Mouse (Mus musculus) CD4-positive, CD25-positive, alpha-beta regulatory T cell, adult 2 months (primary cell): ENCODE measurements at regions not wholly inside any gene's neighbourhood (a gene's known extent, or its start where the extent isn't known, plus 50 kb on each side); places are given as distances from the start of the nearest gene placed in this dataset.
A peak's percentile ranks its signal among the peaks of the same experiment; 100 is the strongest.

Experiments
- DNase-seq: peaks from one replicate; pipeline ENCODE4 v3.0.0-alpha.2; 2012; ENCODE audit warnings: low read depth, low spot score

DNA sequence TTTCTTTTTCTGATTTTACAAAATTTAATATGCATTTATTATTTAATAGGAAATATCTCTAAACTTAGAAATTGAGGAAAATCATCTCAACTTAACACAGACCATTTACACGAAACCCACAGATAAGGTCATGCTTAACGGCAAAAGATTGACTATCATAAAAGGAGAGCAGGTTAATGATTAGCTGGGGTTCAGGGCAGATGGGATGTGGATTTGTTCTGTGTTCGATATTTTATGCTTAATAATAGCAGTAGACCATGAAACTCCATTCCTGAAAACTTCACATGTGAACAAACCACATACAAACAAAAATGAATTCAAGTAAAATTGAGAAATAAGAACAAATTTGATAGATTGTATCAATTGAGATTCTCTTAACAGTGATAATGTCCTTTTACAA, 160.4 kb upstream of the Serp2 start:
- no peak for DNase-seq

DNA sequence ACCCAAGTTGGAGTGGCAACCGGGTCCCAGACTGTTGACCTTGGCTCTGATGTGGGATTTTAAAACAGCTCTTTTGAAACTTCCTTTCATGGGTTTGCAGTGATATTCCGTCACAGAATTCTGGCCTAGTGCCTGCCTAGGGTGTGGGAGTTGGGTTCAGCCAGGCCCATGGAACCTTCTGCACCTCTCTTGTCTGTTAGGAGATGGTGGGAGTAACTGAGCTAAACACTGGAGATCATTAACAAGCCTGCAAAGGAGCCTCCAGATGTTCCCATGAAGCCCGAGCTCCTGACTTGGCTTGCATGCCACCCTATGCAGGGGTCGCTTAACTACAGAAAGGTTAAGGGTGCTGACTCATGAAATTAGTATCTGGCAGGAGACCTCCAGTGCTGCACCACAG, 158.0 kb upstream of the Serp2 start:
- DNase-seq: no peak

DNA sequence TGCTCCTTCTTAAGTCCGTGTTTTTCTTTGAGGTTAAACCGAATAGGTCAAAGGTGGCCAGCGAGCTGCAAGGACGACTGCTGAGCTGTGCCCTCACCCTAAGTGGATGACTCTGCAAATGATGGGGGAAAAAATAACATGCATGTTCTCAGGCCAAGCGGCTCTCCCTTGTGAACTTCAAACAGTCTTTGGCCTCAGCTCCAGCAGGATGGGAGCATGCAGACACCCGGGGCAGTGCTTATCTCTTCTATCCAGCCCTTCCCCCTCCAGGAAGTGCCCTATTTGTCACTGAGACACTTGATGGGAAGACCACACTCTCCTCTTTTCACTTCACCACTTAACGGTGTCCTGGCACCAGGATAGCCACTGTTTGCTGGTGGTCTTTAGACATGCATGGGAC, 157.3 kb upstream of the Serp2 start:
- DNase-seq: no peak

DNA sequence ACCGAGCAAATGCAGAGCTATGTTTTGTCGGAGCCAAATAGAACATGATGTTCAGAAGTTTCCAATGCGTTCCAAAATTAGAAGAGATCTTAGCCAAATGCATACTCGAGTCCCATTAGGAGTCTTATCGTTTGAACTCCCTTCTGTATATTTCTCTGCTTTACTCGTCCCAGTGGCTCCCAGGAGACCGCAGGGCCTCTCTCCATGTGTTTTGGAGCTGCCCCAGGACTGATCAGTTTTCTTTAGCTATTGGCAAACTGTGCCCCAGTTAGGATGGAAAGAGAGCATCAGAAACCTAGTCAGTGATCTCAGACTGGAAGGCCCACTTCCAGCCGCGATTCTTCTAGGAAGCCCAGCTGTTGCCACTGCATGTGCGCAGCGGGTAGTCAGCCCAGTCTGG, 152.0 kb upstream of the Serp2 start:
- DNase-seq: no peak

DNA sequence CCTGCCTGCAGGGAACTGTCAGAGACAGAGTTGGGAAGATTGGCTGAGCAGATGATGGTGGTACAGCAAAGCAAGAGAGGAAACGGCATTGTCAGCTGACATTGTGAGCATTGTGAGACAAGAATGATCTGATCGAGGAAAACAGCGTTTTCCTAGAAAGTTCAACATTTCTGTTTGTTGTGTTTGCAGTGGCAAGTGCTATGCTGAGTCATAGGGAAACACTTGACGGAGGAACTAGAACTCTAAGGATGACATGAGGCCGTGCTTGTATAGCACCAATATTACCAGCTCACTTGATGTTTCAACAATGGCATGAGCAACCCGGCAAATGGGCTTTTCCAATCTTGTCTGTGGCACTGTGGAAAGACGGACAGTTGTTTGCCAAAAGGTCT, 146.7 kb upstream of the Serp2 start:
- no peak for DNase-seq

DNA sequence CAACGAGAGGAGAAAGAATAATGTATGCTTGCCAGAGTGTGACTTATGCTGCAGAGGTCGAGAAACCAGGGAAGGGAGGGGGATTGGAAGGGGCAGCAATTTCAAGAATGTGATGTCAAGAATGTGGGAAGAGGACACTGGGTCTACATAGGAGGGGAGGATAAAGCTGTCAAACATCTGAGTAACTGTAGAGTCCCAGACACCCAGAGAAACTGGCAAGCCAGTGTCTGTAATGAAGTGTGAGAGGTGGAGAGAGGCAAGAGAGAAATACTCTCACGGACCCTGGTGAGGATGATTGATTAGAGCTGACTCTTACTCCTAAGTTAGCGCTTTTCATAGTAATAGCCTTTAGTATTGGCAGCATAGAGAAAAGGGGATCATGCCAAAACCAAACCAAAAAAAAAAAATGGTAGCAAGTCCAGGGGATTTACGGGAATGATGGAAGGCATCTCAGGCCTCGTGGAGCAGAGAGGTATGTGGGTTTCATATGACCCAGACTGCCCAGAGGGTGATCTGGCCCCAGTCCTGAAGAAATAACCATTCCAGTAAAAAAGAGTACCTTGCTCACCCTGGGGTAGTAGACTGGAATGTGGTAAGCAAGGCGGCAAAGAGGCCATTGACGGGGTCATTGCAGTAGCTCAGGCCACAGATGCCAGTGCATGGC, 146.2 kb upstream of the Serp2 start:
- no peak for DNase-seq

DNA sequence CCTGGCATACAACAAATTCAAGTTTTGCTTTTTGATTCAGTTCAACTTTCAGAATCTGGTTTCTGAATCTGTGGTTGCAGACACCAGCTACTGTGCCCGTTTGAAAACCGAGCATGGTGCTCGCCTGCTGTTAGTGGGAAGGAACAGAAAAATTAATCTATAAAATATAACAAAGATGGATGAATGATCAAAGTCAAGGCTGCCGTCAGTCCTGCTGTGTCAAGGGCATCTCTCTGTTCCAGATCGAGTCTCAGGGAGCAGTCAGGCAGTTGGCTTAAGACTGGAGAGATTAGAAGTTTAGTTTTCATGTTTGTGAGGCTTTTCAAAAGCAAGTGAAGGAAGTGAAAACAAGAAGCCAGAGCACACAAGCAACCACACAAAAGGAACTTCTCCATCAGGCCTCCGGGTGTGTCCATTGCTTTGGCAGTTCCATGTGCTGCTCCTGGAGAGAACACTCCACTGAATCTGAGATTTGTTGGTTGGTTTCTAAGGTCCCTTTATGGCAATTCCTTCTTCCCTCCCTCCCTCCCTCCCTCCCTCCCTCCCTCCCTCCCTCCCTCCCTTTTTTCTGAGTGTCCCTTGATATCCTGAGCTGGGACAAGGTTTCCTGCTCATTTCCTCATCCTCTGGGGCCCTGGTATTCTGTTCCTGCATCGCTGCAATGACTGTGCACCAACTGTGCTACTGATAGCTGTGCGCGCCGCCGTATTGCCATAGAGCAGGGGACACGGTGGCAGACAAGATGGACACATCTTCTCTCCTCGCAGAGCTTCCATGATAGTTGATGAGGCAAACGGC, 145.4 kb upstream of the Serp2 start:
- no peak for DNase-seq

DNA sequence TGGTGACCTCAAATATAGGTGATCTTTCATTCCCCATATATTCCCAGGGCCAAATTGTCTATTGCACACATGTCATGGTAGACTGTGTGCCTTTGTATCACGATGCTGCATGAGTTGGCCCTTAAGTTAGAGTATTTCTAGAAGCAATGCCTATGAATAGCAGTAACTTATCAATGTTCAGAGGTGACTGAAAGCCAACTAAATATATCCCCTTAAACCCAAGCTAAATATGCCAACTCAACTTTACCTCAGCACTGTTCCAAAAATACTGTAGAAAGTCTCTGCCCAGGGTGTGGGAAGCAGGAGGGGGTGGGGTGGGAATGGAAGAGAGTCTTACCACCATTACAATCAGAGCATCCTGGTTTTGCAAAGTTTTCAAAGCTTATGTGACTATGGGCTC, 144.6 kb upstream of the Serp2 start:
- no peak for DNase-seq

DNA sequence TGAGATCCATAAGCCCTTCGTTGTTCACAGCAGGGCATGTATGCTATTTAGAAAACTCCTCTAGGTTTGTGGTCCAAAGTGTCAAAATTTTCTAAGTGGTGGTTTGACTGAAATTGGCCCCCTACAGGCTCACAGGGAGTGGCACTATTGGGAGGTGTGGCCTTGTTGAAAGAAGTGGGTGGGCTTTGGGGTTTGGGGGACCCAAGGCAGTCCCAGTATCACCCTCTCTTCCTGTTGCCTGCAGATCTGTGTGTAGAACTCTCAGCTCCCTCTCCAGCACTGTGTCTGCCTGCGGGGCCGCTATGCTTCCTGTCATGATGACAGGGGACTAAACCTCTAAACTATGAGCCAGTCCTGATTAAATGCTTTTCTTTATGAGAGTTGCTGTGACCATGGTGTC, 144.1 kb upstream of the Serp2 start:
- no peak for DNase-seq

DNA sequence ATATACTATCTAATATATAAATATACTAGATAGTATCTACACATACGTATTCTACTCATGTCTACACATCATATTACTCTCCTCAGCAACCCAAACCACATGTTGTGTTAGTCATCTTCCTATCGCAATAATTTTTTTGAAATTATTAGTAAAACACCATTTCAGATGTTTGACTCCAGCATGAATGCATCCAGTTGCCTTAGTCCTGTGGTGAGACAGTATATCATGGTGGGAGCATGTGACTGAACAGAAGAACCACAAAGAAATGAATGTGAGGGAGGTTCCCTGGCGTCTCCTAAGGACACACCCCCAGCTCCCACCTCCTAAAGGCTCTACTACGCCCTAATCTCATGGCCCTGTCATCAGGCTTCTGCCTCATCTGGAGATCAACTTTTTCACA, 143.5 kb upstream of the Serp2 start:
- no peak for DNase-seq

DNA sequence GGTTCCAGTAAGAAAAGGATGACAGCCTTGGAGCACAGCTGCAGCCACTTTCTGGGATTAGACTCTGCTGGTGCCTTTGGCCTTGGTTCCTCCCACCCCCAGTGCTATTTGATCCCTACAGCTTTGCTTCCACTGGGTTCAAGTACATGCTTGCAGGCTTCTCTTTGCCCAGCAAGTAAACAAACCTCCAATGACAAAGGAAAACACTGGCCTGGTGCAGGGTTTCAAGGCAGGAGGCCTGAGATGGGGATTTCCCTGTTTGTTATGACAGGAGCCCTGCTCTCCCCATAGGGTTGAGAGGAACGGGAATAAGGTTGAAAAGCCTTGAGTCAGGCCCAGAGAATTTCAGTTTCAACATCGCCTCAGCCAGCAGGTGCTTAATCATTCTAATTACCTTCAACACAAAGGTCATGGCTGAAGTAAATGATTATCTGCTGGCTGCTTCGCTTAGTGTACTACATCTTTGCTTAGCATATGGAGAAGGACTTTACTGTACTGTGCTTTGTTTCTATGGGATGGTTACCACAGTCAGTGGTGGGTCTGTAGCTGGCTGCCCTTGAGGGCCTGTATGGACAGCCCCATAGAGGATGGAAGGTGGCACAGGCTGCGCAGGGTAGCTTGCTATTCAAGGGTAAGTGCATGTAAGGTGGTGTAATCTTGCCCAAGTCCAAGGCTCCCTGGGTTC, 142.2 kb upstream of the Serp2 start:
- DNase-seq: no peak

DNA sequence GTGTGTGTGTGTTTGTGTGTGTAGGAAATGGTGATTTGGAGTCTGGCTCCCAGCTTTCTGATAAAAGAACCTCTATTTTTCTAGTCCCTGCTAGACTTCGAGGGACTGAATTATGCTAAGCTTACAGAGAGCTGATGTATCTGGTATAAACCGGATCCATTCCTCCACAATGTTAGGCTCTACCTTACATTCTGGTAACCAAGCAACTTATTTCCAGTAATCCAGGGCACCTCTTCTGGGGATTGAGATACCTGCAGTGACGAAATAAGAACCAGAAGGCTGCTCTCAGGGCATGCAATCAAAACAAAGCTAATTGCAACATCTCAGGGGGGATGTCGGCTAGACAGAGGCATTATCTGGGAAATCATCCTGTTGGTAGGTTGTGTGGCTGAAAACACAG, 140.0 kb upstream of the Serp2 start:
- DNase-seq: no peak

DNA sequence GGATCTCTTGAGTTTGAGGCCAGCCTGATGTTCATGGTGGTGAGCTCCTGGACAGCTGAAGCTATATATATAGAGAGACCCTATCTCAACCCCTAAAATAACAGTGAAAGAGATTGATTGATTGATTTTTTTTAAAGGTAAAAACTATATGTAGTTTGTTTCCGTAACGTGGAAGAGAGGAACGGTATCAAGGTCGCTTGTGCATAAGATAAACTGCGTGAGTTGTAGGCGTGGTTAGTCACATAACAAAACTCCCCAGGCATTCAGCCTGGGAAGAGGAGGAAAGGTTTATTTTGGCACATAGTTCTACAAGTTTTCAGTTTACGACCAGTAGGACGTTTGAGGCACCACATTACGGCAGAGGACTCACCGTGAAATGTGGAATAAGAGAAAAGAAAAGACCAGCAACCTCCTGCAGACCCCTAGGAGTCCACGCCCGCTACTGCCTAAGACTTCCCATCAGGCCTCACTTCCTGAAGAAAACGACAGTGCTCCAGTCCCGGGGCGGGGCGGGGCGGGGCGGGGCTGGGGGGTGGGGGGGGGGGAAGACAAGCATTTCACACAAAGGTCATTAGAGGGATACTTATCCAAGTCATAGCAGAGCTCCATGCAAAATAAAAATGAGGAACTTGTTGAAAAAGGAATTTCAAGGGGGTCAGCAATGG, 139.1 kb upstream of the Serp2 start:
- DNase-seq: no peak

DNA sequence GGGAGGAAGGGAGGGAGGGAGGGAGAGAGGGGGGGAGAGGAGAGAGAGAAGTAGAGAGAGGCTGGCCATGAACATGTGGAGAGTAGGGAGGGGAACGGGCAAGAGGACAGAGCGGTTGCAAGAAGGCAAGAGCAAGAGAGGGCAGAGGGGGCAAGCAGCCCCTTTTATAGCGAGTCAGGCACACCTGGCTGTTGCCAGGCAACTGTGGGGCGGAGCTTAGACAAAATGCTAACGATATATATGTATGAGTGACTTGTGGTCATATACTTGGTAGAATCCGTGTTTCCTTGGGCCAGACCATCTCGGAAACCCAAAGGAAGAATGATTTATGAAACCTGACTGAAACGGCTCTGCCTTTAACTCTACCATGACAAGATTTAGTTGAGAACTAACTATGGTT, 138.2 kb upstream of the Serp2 start:
- no peak for DNase-seq

DNA sequence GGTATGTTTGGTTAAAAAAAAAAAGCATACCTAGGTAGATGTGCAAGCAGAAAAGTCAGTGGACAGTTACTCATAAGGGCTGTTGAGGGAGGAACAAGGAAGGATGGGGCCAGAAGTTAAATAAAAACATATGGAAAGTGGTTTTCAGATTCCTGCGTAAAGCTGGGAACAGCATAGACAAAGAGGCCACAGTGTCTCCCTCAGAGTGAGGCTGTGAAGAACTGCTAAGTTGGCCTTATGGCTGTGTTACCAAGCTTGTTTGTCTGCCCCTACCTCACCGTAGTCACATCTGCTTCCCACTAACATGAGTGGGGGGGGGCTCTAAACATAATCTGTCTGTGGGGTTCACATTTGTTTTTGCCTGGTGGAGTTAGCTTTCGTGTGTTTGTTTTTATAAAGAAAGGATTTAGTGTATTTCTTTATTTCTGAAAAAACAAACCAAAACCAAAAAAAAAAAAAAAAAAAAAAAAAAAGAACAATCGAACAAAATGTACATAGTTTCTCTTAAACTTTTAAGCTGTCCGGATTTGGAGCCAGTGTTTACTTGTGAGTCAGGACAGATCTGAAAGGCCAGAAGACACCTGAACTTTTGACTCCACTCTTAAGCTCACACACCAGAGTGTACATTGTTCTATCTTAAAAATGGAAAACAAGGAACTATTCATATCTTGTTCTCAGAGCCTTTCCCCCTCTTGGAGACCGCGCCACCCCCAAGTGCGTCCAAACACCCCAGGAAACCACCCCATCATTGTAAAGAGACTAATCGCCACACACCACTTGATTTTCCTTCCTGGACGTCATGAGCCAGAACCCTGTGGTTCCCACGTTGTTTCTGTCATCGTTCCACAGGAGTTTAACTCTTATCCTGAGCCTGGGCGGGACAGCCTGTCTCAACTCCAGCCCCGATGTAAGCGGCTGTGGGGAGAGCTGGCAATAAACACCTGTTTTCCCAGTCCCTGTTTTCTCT, 136.9 kb upstream of the Serp2 start:
- no peak for DNase-seq

DNA sequence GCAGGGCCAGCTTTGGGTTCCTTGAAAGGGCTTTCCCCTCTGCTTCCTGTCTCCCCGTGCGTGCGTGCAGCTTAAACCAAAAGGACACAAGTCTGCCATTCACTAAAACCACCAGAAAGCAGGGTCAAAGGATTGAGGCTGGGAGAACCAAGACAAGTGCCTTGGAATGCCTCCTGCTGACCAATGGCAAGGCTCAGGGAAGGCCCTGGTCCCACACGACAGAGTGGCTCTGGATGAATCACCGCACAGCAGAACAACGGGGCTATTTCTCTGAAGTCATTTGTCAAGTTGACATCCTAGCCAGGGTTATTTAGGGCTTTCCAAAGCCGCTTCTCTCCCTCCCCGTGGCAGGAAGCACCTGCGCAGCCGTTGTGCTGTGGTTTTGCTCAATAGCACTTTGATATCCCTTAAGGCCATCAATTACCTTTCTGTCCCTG, 131.3 kb upstream of the Serp2 start:
- DNase-seq: peak; percentile 30

DNA sequence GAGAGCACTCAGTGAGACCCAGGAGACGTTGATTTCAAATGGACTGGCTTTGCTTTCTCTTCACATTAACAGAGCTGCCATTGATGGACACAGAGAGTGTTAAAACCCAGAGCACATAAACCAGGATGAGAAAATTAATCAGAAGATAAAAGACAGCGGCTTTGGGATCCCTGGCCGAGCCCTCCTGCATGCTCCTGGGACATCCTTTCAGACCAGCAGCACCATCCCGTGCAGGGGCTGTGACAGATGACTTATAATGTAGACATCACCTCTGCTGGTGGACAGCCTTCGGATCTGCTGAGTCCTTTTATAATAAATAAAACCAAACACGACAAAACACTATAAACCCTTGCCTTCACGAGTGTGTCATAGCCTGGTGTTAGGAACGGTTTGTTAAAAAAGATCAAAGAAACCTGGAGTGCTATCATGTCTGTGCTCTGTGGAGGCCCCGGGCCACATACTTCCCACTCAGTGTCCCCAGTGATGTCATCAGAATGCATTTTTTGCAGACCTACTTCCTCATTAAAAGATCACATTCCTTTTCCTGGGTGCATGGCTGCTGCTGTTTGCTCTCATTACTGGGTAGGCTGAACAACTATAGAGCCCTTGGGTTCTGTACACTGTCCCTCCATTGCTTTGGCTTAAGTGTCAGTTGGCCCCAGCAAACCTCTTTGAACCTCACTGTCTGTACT, 130.2 kb upstream of the Serp2 start:
- DNase-seq: no peak

DNA sequence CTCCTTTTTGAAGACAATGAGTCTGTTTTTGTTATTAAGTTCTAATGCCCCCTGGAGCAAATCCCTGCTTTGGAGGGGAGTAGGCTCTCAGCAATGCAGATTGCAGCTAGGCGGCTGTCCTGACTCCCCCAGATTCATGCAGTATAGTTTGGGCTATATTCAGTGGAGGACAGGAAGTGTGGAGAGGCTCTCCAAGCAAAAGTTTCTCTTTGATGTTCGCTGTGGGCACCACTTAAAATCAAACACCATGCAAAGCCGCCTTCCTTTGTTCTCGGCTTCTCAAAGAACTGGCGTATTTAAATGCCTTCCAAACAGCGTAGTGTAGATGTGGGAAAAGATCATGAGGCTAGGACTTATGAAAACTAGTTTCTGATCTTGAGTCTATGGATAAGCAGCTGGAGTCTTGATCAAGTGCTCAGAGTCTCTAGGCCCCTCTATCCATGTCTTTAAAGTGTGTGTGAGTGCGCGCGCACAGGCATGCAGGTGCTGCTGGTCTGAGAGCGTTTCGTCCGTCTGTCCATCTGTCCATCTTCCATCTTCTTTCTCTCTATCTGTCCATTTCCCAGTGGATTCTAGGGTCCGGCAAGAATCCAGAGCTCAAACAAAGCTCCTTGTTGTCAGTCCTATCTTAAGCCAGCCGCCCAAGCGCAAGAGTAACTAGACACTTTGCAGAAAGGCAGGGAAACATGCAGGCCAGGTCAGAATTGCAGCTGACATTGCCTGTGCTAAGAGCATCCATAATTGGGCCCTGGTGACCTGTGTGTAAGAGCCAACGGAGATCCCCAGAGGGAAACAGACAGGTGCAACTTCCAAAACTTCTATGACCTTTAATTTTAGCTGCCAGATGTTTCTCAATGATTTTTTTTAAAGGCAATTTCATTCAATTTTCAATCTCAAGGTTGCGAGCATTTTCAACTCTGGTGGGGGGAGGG, 129.4 kb upstream of the Serp2 start:
- DNase-seq: no peak

DNA sequence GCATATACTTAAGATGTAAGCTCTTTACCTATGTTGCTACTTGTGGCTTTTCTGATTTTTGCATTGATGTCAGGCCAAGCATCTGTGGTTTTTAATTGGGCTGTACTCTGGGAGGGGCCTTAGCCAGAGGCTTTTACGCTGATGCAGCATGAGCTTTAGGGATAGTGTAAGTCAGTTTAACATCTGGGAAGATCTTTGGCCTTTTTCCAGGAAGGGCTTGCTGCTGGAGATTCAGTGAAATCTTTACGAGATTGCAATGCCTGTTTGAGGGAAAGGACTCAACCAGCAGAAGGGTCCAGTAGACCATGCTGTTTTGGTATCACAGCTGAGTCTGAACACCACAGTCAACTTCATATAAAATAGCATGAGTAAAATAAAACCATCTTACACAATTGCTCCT, 127.6 kb upstream of the Serp2 start:
- DNase-seq: no peak
